39 mouse cellular contexts compared by ENCODE assay signal in the genomic region with DNA sequence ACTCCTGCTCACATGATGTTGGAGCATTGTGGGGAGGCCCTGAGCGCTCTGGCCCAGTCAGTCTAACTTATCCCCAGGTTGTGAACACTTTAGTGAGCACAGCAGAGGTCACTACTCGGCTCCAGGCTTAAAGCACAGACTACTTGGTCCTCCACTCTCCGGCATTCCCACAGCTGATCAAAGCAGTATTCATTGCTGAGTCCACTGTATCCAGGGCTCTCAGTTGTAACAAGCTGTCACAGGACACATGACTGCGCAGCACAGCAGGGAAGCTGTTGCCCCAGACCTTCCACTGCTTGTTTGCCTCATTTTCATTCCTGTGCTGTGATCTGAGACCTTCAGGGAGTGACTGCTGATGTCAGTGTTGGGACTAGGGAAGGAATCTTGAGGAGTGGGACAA. TPM values are rescaled to one million over a fixed set of nuclear protein-coding genes. Genes with fewer than 3 reads are reported as not detected.
"Had no signal": no experiment of that assay in that cellular context is flagged by ENCODE, and none has a peak within 500 bp of the region (broad histone marks: within the 10 kb centered on the region; RNA-seq: fewer than 3 reads in every experiment).

No protein-coding gene starts in this region.

RNA-seq across cellular contexts. Expression of a gene that starts 24.4 kb away (rescaled TPM):
- total RNA-seq: liver, adult 2 months had no signal

RNA-seq across cellular contexts. Expression of a gene that starts 25.4 kb away (rescaled TPM):
- total RNA-seq: gastrocnemius, adult 2 months; gastrocnemius, postnatal 10 days; gastrocnemius, postnatal 25 days; gastrocnemius, postnatal 4 days; granulocyte monocyte progenitor cell, adult 5-6 weeks; heart, adult 18-20 months; heart, adult 8-10 months; heart, postnatal 10 days; heart, postnatal 25 days; heart, postnatal 4 days; layer of hippocampus, adult 18-20 months; layer of hippocampus, adult 8-10 months; layer of hippocampus, postnatal 14 days; layer of hippocampus, postnatal 36 days; left cerebral cortex, adult 18-20 months; left cerebral cortex, adult 8-10 months; left cerebral cortex, postnatal 10 days; left cerebral cortex, postnatal 25 days; left cerebral cortex, postnatal 4 days; liver, adult 2 months had no signal
- polyA plus RNA-seq: frontal cortex, adult 2 months; heart, embryonic 10.5 days; heart, embryonic 12.5 days; heart, embryonic 14.5 days; heart, embryonic 16.5 days; hindbrain, embryonic 10.5 days; hindbrain, embryonic 12.5 days; hindbrain, embryonic 14.5 days; inflammation-experienced regulatory T-cells, adult 6 months; intestine, embryonic 15.5 days; intestine, postnatal 0 days; kidney, embryonic 14.5 days; large intestine, adult 2 months; limb, embryonic 11.5 days; limb, embryonic 13.5 days; limb, embryonic 15.5 days; liver, adult 2 months; liver, embryonic 12.5 days; liver, embryonic 14.5 days; liver, embryonic 16.5 days had no signal
